Mouse (Mus musculus): ENCODE data around the gene Tdrd1.

DNA sequence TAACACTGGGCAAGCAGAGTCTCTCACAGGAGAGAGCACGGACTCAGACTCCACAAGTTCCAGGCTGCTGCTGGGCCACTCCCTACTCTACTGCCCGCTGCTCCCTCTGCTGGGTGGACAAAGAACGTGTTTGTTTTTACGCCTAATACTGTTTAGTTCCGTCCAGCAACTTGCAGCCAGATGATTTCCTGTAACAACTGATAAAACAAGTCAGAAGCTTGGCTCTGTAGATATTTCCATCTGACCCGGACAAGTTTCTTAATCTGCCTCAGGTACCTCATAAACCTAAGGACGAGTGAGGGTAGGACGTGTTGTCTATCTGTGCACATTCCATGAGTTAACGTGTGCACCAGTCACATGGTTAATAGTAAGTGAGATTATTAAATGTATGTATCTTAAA is 14.4 kb upstream of the Tdrd1 start:
- TF ChIP-seq CTCF (IDR thresholded peaks at IDR 0.05; ENCODE audit: borderline replicate concordance, insufficient read depth, low read length) = peak; percentile 53; the same call in 1 of the 2 replicates
- no peak for TF ChIP-seq POLR2A (IDR thresholded peaks at IDR 0.05; ENCODE audit: low read depth, low read length)
